24 mouse cellular contexts compared by ENCODE assay signal in genomic region chr7:111466720-111467119, GRCm38 (mm10).
"Had no signal": no experiment of that assay in that cellular context is flagged by ENCODE, and none has a peak within 500 bp of the region (broad histone marks: within the 10 kb centered on the region; RNA-seq: fewer than 3 reads in every experiment).

No protein-coding gene starts in this region.

- H3K9me3 ChIP-seq: heart, embryonic 10.5 days; heart, embryonic 13.5 days; heart, embryonic 15.5 days; kidney, embryonic 15.5 days; limb, embryonic 13.5 days; limb, embryonic 15.5 days; liver, embryonic 12.5 days had no signal

- H3K4me2 ChIP-seq: heart, embryonic 13.5 days; heart, embryonic 15.5 days; hindbrain, embryonic 14.5 days; kidney, embryonic 15.5 days; limb, embryonic 13.5 days; limb, embryonic 15.5 days; liver, embryonic 12.5 days had no signal

- H3K36me3 ChIP-seq: heart, embryonic 10.5 days; heart, embryonic 13.5 days; heart, embryonic 15.5 days; kidney, embryonic 15.5 days; limb, embryonic 13.5 days; liver, embryonic 12.5 days had no signal

- ATAC-seq: forebrain, postnatal 0 days; hindbrain, embryonic 16.5 days; intestine, embryonic 16.5 days; liver, embryonic 12.5 days had no signal

- H3K4me3 ChIP-seq: heart, embryonic 10.5 days; heart, embryonic 13.5 days; heart, embryonic 15.5 days; kidney, embryonic 15.5 days; limb, embryonic 13.5 days; limb, embryonic 15.5 days; liver, embryonic 12.5 days had no signal

- H3K4me1 ChIP-seq: heart, embryonic 15.5 days; kidney, embryonic 15.5 days; limb, embryonic 15.5 days; liver, embryonic 12.5 days had no signal

- H3K27ac ChIP-seq: heart, embryonic 10.5 days; heart, embryonic 13.5 days; heart, embryonic 15.5 days; hindbrain, embryonic 14.5 days; kidney, embryonic 15.5 days; limb, embryonic 13.5 days; limb, embryonic 15.5 days; liver, embryonic 12.5 days; liver, embryonic 14.5 days had no signal

- DNase-seq: forebrain, postnatal 0 days; gastrocnemius, postnatal 14 days; gastrocnemius, postnatal 36 days; heart, adult 11 months; heart, postnatal 14 days; heart, postnatal 36 days; kidney, adult 11 months; kidney, adult 2 months; kidney, adult 9 months; kidney, postnatal 10 days; kidney, postnatal 25 days; layer of hippocampus, postnatal 36 days; left cerebral cortex, postnatal 4 days had no signal

- H3K27me3 ChIP-seq: heart, embryonic 13.5 days; heart, embryonic 15.5 days; kidney, embryonic 15.5 days; limb, embryonic 13.5 days; limb, embryonic 15.5 days; liver, embryonic 12.5 days had no signal

- H3K9ac ChIP-seq: forebrain, postnatal 0 days; heart, embryonic 13.5 days; heart, embryonic 15.5 days; hindbrain, embryonic 14.5 days; kidney, embryonic 15.5 days; limb, embryonic 13.5 days; limb, embryonic 15.5 days; liver, embryonic 12.5 days; liver, embryonic 14.5 days had no signal
